Mouse (Mus musculus): Measurements from ENCODE around the gene Coa7. TPM values are rescaled to one million over a fixed set of nuclear protein-coding genes. Genes with fewer than 3 reads are reported as not detected.

Gene Coa7
- polyA plus RNA-seq, 1 experiment from 2014 or later: 48.0 TPM

DNA sequence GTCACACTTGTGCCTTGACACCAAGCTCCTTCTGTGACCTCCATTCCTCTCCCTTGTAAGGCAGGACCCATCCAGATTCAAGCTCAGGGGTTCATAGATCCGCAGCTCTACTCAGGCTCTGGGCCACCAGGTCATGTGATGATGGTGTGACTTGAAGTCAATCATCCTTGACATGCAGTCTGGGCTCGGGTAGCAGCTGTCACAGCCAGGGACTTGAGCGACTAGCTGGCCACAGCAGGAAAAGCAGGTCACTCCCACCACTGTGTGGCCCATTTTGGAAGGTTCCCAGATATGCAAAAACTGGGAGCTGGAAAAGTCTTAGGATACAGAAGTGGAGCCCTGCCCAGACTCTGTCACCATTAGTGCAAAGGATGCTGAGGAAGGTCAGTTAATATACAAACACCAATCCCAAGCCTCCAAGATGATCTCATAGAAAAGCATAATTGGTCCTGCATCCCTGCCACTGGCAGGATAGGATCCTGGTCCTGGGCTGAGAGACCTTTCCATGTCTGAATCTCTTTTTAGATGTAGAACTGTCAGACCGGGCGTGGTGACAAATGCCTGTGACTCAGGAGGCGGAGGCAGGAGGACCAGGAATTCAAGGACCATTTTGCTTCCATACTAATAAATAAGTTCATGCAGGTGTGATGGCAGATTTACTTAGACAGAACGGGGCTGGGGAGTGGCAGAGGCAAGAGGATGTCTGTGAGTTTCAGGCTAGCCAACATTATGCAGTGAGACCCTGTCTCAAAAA is 7.1 kb upstream of the Coa7 start:
- WGBS: 67% methylated on average over 7 of the region's 7 CpGs
- no peak overlapping the region for H3K9ac ChIP-seq
- peaks cover 14% of the 10 kb centered on the region for H3K4me1 ChIP-seq (replicated peaks)
- H3K27me3 ChIP-seq: no peaks in the 10 kb centered on the region
- H3K9me3 ChIP-seq (replicated peaks): no peaks in the 10 kb centered on the region
- H3K4me2 ChIP-seq: no peak overlapping the region
- H3K27ac ChIP-seq: no peak overlapping the region
- no peak for ATAC-seq (replicated peaks; ENCODE audit: insufficient number of reproducible peaks, insufficient read depth, low FRiP score, low read depth)
- H3K36me3 ChIP-seq: no peaks in the 10 kb centered on the region
- H3K4me3 ChIP-seq: no peak overlapping the region

DNA sequence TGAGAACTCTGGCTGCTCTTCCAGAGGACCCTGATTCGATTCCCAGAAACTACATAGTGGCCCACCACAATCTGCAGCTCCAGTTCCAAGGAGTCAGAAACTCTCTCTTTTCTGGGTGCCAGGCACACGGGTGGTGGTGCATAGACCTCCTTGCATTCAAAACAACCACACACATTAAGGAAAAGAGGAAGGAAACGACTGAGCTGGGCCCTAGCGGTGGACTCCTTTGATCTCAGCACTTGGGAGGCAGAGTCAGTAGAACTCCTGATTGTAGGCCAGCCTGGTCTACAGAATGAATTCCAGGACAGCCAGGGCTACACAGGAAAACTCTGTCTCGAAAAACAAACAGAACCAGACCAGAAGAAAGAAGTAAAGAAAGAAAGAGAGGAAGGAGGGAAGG is 4.4 kb upstream of the Coa7 start:
- no peak overlapping the region for H3K9ac ChIP-seq
- no peaks in the 10 kb centered on the region for H3K9me3 ChIP-seq (replicated peaks)
- H3K36me3 ChIP-seq: no peaks in the 10 kb centered on the region
- peak overlapping the region; percentile 38; the same call in 1 of the 2 replicates for H3K27ac ChIP-seq
- 60% methylated on average over 5 of the region's 5 CpGs for WGBS
- no peaks in the 10 kb centered on the region for H3K27me3 ChIP-seq
- no peak for ATAC-seq (replicated peaks; ENCODE audit: insufficient number of reproducible peaks, insufficient read depth, low FRiP score, low read depth)
- H3K4me1 ChIP-seq (replicated peaks): peaks cover 21% of the 10 kb centered on the region
- H3K4me3 ChIP-seq: no peak overlapping the region
- H3K4me2 ChIP-seq: no peak overlapping the region

DNA sequence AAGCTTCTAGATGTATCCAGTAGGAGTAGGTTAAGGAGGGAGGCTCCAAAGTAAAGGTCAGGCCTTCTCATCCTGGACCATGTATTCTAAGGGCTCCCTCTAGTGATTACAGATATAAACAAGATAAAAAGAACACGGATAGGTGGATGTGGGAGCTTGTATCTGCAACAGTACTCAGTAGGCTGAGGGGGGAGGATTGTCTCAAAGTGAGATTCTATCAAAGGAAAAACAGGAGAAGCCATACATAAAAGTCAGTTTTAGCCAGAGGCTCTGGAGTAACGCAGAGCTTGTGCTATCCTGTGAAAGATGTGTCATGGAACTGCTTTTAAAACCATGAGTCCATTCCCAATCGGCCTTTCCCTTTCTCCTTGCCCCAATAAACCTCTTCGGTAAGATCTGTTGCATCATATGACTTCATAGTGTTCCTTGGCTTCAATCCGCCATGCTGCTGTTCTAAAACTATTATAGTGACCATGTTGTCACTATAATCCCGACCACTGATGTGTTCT is 815 bp upstream of the Coa7 start:
- Histone ChIP-seq H3K4me3 (peak overlapping the region; percentile 71), H3K4me2 (peak overlapping the region; percentile 58), H3K27ac (peak overlapping the region; percentile 91), H3K9ac (peak overlapping the region; percentile 62), H3K4me1 (replicated peaks) (peaks cover 26% of the 10 kb centered on the region), H3K27me3 (no peaks in the 10 kb centered on the region), H3K9me3 (replicated peaks) (no peaks in the 10 kb centered on the region), H3K36me3 (0 out of 2 replicates have a peak, but pooled peaks cover 4% of the 10 kb centered on the region)
- 42% methylated on average over 6 of the region's 6 CpGs for WGBS
- no peak for ATAC-seq (replicated peaks; ENCODE audit: insufficient number of reproducible peaks, insufficient read depth, low FRiP score, low read depth)

DNA sequence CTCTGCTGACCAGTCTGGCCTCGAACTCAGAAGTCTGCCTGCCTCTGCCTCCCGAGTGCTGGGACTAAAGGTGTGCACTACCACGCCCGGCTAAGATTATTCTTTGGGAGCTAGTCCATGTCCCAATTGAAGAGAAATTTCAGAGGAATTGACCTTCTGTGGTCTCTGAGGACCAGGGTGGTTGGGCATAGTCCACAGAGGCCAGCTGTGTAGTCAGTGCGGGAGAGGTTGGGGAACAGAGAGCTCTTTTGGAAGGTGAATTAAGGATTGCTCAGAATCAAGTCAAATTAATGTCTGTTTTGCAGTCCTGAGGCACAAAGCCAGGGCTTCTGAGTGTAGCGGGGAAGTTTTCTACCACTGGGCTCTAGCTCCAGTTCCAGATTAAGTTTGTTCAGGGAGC is 1.9 kb downstream of the Coa7 start:
- Histone ChIP-seq H3K9me3 (replicated peaks) (no peaks in the 10 kb centered on the region), H3K36me3 (peaks cover 18% of the 10 kb centered on the region), H3K4me2 (no peak overlapping the region), H3K9ac (no peak overlapping the region), H3K27me3 (no peaks in the 10 kb centered on the region), H3K27ac (no peak overlapping the region), H3K4me1 (replicated peaks) (peaks cover 26% of the 10 kb centered on the region), H3K4me3 (no peak overlapping the region)
- no peak for ATAC-seq (replicated peaks; ENCODE audit: insufficient number of reproducible peaks, insufficient read depth, low FRiP score, low read depth)
- 93% methylated on average over 6 of the region's 6 CpGs for WGBS

DNA sequence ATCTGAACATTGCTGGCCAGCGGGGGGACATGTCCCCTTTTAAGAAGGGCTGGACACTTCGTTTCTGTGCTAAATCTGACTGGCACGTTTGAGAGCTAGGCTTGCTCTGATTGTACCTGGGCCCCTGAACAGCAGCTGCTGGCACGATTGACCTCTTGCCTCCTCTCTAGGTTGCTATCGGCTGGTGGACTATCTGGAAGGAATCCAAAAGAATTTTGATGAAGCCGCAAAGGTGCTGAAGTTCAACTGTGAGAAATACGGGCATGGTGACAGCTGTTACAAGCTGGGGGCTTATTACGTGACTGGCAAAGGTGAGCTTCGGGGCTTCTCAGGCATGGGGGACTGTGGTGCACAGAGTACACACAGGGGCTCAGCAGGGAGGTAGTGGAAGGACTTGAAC is 4.1 kb downstream of the Coa7 start:
- WGBS: 48% methylated on average over 9 of the region's 9 CpGs
- H3K9me3 ChIP-seq (replicated peaks): no peaks in the 10 kb centered on the region
- no peaks in the 10 kb centered on the region for H3K27me3 ChIP-seq
- no peak overlapping the region for H3K4me2 ChIP-seq
- H3K36me3 ChIP-seq: peaks cover 30% of the 10 kb centered on the region
- ATAC-seq (replicated peaks; ENCODE audit: insufficient number of reproducible peaks, insufficient read depth, low FRiP score, low read depth): no peak; the same call in 1 of the 2 replicates
- H3K27ac ChIP-seq: peak overlapping the region; percentile 78
- H3K4me1 ChIP-seq (replicated peaks): peaks cover 24% of the 10 kb centered on the region
- H3K9ac ChIP-seq: no peak overlapping the region
- H3K4me3 ChIP-seq: no peak overlapping the region

DNA sequence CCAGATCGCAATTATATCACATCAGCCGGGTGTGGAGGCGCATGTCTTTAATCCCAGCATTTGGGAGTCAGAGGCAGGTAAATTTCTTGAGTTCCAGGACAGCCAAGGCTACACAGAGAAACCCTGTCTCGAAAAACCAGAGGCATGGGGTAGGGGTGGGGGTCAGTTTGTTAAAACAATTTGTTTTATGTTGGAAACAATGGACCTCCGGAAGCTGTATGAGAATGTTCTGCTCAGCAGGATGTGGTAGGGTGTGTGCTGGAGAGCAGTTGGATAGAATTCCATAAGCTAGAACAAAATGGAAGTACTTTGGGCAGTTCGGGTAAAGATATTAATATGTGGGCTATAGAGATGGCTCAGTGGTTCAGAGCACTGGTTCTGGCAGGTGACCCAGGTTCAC is 7.5 kb downstream of the Coa7 start:
- H3K9ac ChIP-seq: no peak overlapping the region
- H3K27ac ChIP-seq: no peak overlapping the region
- no peak overlapping the region for H3K4me2 ChIP-seq
- no peak overlapping the region for H3K4me3 ChIP-seq
- WGBS: 88% methylated on average over 6 of the region's 6 CpGs
- peaks cover 18% of the 10 kb centered on the region for H3K4me1 ChIP-seq (replicated peaks)
- no peak for ATAC-seq (replicated peaks; ENCODE audit: insufficient number of reproducible peaks, insufficient read depth, low FRiP score, low read depth)
- H3K36me3 ChIP-seq: peaks cover 45% of the 10 kb centered on the region
- H3K27me3 ChIP-seq: no peaks in the 10 kb centered on the region
- H3K9me3 ChIP-seq (replicated peaks): no peaks in the 10 kb centered on the region

DNA sequence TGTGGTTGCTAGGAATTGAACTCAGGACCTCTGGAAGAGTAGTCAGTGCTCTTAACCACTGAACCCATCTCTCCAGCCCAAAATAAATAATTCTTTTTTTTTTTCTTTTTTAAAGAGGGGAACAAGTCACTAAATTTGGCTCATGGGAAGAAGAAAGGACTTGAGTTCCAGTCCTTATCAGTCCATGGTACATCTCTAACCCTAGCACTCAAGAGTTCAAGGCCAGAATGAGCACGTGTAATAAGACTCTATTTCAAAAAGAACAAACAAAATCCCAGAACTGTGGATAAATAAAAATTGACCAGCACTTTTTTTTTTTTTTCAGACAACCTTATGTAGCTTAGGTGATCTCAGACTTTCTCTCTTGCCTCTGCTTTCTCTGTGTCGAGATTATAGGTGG is 8.8 kb downstream of the Coa7 start:
- no peaks in the 10 kb centered on the region for H3K9me3 ChIP-seq (replicated peaks)
- H3K4me2 ChIP-seq: no peak overlapping the region
- peaks cover 11% of the 10 kb centered on the region for H3K4me1 ChIP-seq (replicated peaks)
- ATAC-seq (replicated peaks; ENCODE audit: insufficient number of reproducible peaks, insufficient read depth, low FRiP score, low read depth): no peak
- WGBS: 71% methylated on average over 2 of the region's 2 CpGs
- H3K27me3 ChIP-seq: no peaks in the 10 kb centered on the region
- H3K36me3 ChIP-seq: peaks cover 42% of the 10 kb centered on the region
- no peak overlapping the region for H3K9ac ChIP-seq
- no peak overlapping the region for H3K4me3 ChIP-seq
- no peak overlapping the region for H3K27ac ChIP-seq

DNA sequence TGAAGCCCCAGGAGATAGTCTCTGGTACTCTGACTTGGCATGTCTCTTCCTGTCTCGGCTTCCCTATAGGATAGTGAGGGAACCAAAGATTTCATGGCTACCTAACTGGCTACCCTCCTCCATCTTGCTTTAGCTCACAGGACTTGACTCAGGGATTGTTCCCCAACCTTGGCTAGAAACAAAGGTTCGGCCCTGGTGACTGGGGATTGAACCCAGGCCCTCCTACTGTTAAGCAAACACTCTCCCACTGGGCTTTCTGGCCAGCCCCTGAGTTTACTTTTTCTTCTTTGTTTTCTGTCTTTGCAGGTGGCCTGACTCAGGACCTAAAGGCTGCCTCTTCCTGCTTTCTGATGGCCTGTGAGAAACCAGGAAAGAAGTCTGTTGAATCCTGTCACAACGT is 9.9 kb downstream of the Coa7 start:
- Histone ChIP-seq H3K36me3 (peaks cover 40% of the 10 kb centered on the region), H3K4me1 (replicated peaks) (peaks cover 5% of the 10 kb centered on the region; the same call in 1 of the 2 replicates), H3K27ac (no peak overlapping the region), H3K9ac (no peak overlapping the region), H3K4me3 (no peak overlapping the region), H3K9me3 (replicated peaks) (no peaks in the 10 kb centered on the region), H3K4me2 (no peak overlapping the region), H3K27me3 (no peaks in the 10 kb centered on the region)
- no peak for ATAC-seq (replicated peaks; ENCODE audit: insufficient number of reproducible peaks, insufficient read depth, low FRiP score, low read depth)
- 52% methylated on average over 3 of the region's 3 CpGs for WGBS

DNA sequence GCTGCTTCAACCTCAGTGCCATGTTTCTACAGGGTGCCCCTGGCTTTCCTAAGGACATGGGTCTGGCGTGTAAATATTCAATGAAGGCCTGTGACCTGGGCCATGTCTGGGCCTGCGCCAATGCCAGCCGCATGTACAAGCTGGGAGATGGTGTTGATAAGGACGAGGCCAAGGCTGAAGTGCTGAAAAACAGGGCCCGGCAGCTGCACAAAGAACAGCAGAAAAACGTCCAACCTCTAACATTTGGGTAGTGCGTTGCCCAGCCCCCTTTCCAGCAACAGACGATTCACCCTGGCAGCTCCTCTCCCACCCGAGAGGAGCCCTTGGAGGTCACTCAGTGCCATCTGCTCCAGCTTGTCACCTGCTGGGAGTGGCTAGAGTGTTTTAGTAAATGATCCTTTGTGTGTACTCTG is 10.4 kb downstream of the Coa7 start:
- Histone ChIP-seq H3K4me1 (replicated peaks) (peaks cover 5% of the 10 kb centered on the region; the same call in 1 of the 2 replicates), H3K4me3 (no peak overlapping the region), H3K36me3 (peaks cover 37% of the 10 kb centered on the region), H3K9ac (no peak overlapping the region), H3K9me3 (replicated peaks) (no peaks in the 10 kb centered on the region), H3K27ac (no peak overlapping the region), H3K27me3 (no peaks in the 10 kb centered on the region), H3K4me2 (no peak overlapping the region)
- ATAC-seq (replicated peaks; ENCODE audit: insufficient number of reproducible peaks, insufficient read depth, low FRiP score, low read depth): no peak
- 57% methylated on average over 9 of the region's 9 CpGs for WGBS

DNA sequence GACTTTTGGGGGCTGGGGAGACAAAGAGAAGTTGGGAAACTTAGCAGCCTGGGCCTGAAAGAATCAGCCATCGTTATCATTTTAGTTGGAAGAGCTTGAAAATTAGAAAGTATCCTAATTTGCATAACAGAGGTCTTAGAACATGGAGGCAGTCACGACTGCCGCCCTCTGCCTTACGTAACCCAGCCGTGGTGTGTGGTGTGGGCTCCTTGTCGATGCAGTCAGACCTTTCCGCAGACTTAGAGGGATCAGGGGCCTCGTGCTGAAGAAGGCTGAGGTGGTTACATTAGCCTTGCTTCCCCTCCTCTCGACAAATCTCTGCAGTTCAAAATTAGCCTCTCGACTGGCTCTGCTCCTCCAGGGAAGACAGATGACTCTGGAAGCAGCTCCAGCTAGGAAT is 10.9 kb downstream of the Coa7 start:
- Histone ChIP-seq H3K4me2 (no peak overlapping the region), H3K36me3 (peaks cover 33% of the 10 kb centered on the region), H3K9me3 (replicated peaks) (no peaks in the 10 kb centered on the region), H3K27me3 (no peaks in the 10 kb centered on the region), H3K27ac (no peak overlapping the region), H3K4me3 (no peak overlapping the region), H3K9ac (no peak overlapping the region), H3K4me1 (replicated peaks) (peaks cover 5% of the 10 kb centered on the region; the same call in 1 of the 2 replicates)
- ATAC-seq (replicated peaks; ENCODE audit: insufficient number of reproducible peaks, insufficient read depth, low FRiP score, low read depth): no peak
- WGBS: 64% methylated on average over 10 of the region's 10 CpGs

DNA sequence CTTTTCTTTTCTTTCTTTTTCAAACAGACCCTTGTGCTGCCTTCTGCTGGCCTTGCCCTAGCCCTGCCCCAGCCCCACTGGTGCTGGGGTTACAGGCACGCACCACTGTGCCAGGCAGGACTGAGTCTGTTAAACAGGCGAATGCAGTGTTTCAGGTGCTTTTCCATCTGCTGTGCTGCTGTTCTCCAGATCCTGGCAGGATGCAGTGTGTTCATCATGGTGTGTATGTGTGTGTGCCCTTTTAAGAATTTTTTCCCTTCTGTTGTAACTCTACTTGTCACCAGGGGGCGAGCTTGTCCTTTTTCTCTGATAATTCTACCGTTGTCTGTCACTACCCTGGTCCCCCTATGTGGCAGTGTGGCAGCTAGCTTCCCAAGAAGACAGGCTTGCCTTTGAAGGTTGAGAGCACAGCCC is 11.3 kb downstream of the Coa7 start:
- Histone ChIP-seq H3K4me2 (no peak overlapping the region), H3K4me3 (no peak overlapping the region), H3K27ac (no peak overlapping the region), H3K4me1 (replicated peaks) (peaks cover 5% of the 10 kb centered on the region; the same call in 1 of the 2 replicates), H3K27me3 (no peaks in the 10 kb centered on the region), H3K9me3 (replicated peaks) (no peaks in the 10 kb centered on the region), H3K36me3 (peaks cover 30% of the 10 kb centered on the region), H3K9ac (no peak overlapping the region)
- ATAC-seq (replicated peaks; ENCODE audit: insufficient number of reproducible peaks, insufficient read depth, low FRiP score, low read depth): peak; percentile 32; the same call in 1 of the 2 replicates
- 18% methylated on average over 4 of the region's 4 CpGs for WGBS

DNA sequence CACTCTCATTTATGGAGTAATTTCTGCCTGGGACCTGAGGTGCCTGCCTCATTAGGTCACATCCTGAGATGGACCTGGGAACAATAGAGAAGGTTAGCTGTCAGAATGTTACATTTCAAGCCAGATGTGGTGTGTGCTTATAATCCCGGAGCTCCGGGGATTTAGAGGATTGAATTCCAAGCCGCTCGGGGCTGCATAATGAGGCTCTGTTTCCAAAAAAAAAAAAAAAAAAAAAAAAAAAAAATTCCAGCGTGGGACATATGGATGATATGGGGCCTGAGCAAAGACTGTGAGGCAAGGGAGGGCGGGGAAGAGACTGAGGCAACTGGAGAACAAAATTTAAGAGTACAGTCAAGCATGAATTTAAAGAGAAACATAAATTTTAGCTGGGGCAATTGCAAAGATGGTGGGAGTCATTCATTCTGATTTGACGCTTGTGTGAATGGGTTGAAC is 16.7 kb downstream of the Coa7 start:
- ATAC-seq (replicated peaks; ENCODE audit: insufficient number of reproducible peaks, insufficient read depth, low FRiP score, low read depth): no peak
- 33% methylated on average over 7 of the region's 7 CpGs for WGBS
- H3K9ac ChIP-seq: no peak overlapping the region

More for the DNA sequence above, 16.7 kb downstream of the Coa7 start:
- peaks cover 33% of the 10 kb centered on the region for H3K4me1 ChIP-seq (replicated peaks)
- peak overlapping the region; percentile 40; the same call in 1 of the 2 replicates for H3K27ac ChIP-seq
- no peak overlapping the region for H3K4me2 ChIP-seq
- 0 out of 2 replicates have a peak, but pooled peaks cover 3% of the 10 kb centered on the region for H3K36me3 ChIP-seq
- H3K9me3 ChIP-seq (replicated peaks): no peaks in the 10 kb centered on the region
- no peaks in the 10 kb centered on the region for H3K27me3 ChIP-seq
- H3K4me3 ChIP-seq: no peak overlapping the region
